Mouse (Mus musculus): ENCODE measurements around the gene Tmem140. TPM values are rescaled to one million over a fixed set of nuclear protein-coding genes. Genes with fewer than 3 reads are reported as not detected.
A peak's percentile ranks its signal among the peaks of the same experiment; 100 is the strongest.

The Tmem140 gene
- total RNA-seq, 2 experiments from 2014 or later = 23.8 to 34.7 TPM

DNA sequence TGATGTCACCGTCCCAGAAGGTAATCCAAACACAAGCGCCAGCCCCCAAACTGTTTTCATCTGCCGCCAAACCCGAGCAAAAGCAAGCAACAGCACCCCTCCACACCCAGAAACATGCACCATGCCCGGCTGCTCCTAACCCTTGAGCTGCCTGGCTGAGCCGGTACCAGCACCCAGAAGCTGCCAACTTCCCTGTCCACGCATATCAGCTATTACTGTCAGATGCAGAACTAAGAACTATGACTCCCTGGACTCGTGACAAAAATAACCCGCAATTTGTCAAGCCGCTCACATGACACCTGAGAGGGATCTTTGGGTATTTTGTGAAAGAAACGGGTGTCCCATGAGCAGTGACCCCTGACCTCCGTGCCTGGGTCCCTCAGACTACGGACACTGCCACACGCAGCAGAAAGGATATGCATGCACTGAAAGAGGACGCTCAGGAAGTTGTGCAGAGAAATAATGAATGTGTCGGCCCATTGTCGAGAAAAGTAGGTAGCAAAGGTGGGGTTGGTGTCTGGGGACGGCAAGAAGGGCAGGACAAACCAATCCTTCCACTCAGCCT is 44.8 kb downstream of the Tmem140 start:
- DNase-seq = no peak

GRCm38 (mm10) chr6:34909631-34910345 is 46.8 kb downstream of the Tmem140 start:
- DNase-seq = no peak

GRCm38 (mm10) chr6:34910371-34911219 is 47.6 kb downstream of the Tmem140 start, which contains the start of gene Wdr91:
TSS of gene Wdr91 (minus strand) at chr6:34910876.
- DNase-seq = peak; percentile 98

GRCm38 (mm10) chr6:34913341-34914040 is 50.5 kb downstream of the Tmem140 start:
- DNase-seq = no peak

GRCm38 (mm10) chr6:34914462-34914861 is 51.5 kb downstream of the Tmem140 start:
- no peak for DNase-seq

DNA sequence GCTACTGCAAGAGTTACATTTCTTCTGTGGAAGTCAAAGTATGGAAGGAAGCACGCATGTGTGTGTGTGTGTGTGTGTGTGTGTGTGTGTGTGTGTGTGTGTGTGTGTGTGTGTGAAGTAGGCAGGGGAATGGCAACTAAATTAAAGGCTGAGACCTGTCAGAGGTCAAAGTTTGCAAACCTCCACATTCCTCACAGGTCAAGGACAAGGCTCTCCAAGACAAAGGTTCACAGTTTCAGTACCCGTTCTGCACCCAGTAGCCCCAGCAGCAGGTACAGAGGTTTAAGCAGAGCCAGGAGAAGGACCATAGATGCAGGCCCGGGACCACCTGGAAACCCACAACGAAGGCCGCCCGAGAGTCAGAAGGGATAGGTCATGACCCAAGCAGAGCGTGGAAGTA is 56.2 kb downstream of the Tmem140 start:
- DNase-seq = no peak

- DNase-seq = no peak
Measured at GRCm38 (mm10) chr6:34919956-34920355, 57.0 kb downstream of the Tmem140 start, which contains the start of gene Stra8. TSS of gene Stra8 (plus strand) at chr6:34920163.

DNA sequence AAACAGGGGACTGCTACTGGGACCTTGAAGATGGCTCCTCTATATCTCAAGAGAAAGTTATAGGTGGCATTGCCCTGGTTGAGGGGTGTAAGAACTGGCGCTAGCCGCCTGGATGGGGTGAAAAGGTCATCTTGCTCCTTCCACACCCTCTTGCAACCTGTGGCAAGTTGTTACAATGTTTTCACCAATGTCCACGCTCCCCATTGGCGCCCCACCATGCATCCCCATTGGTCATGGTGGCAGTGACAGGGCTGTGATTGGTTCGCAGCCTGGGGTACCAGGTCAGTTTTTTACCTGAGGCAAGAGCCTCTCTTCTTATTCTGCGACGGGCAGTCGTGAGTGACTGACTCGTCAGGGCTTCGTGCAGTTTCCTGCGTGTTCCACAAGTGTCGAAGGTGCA is 57.7 kb downstream of the Tmem140 start:
- DNase-seq = no peak

DNA sequence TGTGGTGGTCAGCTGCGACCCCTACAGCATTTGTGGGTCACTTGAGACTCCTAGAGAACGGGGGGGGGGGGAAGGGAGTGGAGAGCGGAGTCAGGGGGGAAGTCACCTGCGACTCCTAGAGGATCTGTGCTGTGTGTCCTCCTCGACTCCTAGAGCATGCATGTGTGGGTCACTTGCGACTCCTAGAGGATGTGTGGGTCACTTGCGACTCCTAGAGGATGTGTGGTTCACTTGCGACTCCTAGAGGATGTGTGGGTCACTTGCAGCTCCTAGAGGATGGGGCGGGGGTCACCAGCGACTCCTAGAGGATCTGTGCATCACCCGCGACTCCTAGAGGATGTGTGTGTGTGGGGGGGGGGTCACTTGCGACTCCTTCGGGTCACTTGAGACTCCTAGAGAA is 59.0 kb downstream of the Tmem140 start:
- peak; percentile 48 for DNase-seq

Other genes with a start within 250 kb of the Tmem140 start
- gene Agbl3, start 82.7 kb upstream of the Tmem140 start, total RNA-seq (2021) = 10 to 100 TPM; 14.6 to 17.8 TPM
- 1 to 10 TPM; 6.2 to 8.8 TPM for gene Cyren, start 14.9 kb downstream of the Tmem140 start, total RNA-seq (2021)
- gene Wdr91, start 47.7 kb downstream of the Tmem140 start, total RNA-seq (2021) = 10 to 100 TPM; 21.0 to 27.3 TPM
- not detected for gene Stra8, start 57.0 kb downstream of the Tmem140 start, total RNA-seq (2021)
- under 1 TPM; 0.12 to 0.30 TPM for gene Slc23a4, start 125.3 kb downstream of the Tmem140 start, total RNA-seq (2021)